Mouse (Mus musculus) neural tube, embryonic 10.5 days (tissue): ENCODE results near the gene Foxj2.

Experiments
- DNase-seq: peaks from one replicate; pipeline ENCODE4 v3.0.0-alpha.2; 2017; ENCODE audit warnings: low spot score; ENCODE audit errors: extremely low spot score

Foxj2 gene

DNA sequence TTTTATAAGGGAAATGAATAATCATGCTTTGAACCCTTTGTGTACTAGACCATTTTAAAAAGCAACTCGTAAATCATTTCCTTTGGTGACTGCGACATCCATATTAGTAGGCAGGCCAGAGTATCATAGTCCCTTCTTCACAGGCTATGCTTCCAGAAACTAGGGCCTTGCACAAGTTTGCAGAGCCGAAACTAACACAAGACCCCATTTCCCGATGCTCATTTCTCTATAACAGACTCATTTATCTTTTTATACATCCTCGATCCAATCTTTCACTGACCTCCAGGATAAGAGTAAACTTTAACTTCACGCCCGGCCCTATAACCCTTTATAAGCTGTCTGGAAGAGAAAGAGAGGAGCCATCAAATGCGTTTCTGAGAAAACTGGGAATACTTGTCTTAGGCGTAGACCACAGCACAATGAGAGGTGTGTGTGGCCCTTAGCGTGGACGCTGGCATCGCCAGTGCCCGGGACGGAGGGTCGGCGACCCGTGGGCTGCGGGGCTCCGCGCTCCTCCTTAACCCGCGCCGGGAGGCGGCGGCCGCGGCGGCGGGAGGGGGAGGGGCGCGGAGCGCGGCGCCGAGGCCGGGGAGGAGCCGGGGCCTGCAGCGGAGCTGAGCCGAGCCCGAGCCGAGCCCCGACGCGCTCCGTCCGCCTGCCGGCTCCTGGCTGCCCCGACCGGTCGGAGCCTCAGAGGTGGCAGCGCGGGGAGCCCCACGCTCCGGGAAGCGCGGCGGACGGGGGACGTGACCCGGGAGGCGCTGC, at the start of gene Foxj2:
Foxj2 (plus strand) TSS at position 609 of the 765 bp plus-strand sequence.
- peak; percentile 75 for DNase-seq

DNA sequence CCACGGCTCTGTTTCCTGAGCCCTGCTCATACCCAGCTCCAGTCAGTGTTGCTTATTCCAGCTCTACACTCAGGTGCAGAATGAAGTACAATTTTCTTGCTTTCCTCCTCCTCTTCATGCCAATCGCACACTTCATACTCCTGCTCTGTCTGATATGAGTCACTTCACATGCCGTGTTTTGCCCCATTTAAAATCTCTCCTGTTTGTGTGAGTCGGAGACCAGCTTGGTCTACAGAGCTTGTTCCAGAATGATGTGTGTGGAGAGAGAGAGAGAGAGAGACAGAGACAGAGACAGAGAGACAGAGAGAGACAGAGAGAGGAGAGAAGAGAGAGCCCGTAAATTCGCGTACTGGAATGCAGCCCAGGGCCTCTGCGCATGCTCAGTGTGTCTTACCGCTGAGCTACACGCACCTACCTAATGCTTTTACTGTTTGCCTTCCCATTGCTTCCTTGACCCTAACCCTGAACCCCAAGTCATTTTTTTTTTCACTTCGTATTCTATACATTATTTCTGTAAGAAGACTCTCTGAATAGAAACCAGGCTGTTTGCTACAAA, 48.9 kb upstream of the Foxj2 start:
- DNase-seq: no peak

DNA sequence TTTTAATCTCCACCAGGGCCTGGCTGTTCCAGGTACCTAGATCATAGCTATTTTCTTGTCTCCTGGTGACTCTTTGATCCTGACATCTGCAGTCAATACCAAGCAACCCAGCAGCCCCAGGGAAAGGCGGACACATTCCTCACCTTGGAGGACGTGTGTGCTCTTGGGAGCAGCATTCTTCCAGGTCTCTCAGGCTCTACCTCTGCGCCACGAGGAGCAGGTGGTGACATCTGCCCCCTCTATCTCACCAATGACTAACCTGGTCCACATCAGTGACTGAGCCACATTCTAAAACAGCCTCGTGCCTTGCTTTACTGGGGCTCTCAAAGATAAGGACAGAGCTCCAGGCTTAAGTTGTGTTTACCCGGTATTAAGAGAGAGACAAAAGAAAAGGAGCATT, 47.0 kb upstream of the Foxj2 start:
- DNase-seq: no peak

DNA sequence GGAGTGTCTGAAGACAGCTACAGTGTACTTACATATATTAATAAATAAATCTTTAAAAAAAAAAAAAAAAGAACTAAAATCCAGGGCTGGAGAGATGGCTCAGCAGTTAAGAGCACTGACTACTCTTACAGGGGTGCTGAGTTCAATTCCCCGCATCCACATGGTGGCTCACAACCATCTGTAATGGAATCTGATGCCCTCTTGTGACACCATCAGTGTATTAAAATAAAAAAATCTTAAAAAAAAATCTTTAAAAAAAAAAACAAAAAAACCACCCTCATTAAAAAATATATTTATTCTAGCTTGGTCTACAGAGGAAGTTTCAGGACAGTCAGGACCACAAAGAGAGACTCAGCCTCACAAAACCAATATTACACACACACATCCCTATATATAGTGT, 45.4 kb upstream of the Foxj2 start:
- DNase-seq: no peak

DNA sequence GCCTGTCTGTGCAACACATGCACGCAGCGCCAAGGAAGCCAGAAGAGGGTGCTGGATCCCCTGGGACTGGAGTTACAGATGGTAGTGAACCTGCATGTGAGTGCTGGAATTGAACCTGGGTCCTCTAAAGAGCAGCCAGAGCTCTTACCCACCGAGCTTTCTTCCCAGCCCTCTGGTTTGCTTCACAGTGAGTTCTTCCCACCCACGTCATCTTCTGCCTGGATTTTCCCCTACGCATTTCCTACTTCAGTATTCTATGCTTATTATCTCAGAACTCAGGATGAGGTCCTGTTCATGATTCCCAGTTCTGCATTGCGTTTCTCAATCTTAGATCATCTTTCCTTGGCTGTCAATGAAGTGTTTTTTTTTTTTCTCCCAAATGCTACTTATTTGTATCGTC, 43.7 kb upstream of the Foxj2 start:
- no peak for DNase-seq

DNA sequence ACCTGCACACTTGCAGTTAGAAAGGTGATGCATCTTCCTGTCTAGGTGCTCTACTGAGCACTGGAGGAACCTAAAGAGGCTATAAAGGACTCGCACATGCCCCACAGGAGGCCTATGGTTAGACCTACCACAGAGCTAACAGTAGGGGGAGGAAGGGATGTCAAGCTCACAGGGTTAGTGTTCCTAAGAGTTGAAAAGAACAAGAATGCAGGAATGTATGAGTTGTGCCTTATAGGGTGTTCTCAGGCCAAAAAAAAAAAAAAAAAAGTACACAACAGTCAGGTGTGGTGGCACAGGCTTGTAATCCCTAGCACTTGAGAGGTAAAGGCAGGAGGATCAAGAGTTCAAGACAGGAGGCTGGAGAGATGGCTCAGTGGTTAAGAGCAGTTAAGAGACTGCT, 39.8 kb upstream of the Foxj2 start:
- DNase-seq: no peak

DNA sequence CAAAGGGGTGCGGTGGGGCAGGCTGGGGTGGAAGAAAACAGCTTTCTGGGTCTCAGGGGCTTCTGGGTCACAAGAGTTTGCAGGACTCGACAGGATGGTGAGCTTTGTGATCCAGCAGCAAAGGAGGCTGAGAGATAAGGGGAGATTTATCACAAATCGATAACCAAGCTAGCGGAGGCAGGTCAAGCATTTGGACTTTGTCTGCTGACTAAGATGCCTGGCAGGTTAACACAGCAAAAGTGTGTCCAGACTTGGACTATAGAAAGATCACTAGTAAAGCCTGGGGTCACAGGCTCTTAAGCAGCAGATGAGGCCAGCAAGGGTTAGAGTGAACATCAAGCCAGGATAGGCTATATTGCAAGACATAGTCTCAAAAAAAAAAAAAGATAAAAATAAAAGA, 38.5 kb upstream of the Foxj2 start:
- no peak for DNase-seq

DNA sequence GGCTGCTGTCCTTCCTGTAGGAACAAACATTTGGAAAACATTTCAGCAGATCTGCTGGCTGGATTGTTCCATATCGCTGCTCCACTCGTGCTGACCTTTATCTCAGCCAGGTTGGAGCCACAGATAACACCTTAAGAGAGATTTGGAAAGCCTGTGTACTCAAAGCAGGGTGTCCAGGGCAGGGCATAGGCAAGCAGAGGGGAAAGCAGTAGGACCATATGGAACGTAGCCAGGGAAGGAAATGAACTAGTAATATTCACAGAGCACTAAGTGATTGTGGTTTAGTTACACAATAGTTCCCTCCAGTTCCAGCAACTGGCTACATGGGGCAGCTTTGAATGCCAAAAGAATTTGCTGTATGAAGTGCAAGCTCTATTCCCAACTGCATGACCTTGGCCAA, 37.5 kb upstream of the Foxj2 start:
- no peak for DNase-seq

DNA sequence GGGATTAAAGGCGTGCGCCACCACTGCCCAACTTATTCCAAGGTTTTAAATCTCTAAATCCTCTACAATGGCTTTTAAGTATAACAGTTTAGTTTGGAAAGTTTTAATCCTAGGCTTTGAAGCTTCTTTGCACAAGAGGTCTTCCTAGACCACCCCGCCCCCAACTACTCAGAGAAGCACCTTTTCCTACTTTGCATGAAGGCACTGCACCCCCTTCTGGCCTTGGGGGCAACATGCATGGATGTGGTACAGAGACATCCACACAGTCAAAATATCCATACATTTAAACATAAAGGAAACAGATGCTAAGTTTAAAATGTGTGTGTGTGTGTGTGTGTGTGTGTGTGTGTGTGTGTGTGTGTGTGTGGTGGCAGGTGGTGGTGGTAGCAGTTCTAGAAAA, 34.8 kb upstream of the Foxj2 start:
- no peak for DNase-seq

DNA sequence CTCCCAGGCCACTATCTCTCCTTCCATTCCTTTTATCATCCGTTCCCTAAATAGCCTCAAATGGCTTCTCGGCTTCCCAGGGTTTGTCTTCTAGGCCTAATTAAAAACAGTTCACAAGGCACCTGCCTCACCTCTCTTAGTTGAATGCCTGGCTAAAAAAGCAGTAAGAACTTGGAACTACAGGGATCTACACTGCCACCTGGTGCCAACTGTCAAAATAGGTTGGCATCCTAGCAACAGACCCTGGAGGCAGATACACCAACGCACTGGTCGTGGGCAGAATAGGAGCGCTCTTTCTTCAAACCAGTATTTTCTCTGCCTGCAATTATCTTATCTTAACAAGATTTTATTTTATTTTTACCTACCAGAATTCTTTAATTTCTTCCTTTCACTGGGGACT, 33.4 kb upstream of the Foxj2 start:
- DNase-seq: peak; percentile 40

DNA sequence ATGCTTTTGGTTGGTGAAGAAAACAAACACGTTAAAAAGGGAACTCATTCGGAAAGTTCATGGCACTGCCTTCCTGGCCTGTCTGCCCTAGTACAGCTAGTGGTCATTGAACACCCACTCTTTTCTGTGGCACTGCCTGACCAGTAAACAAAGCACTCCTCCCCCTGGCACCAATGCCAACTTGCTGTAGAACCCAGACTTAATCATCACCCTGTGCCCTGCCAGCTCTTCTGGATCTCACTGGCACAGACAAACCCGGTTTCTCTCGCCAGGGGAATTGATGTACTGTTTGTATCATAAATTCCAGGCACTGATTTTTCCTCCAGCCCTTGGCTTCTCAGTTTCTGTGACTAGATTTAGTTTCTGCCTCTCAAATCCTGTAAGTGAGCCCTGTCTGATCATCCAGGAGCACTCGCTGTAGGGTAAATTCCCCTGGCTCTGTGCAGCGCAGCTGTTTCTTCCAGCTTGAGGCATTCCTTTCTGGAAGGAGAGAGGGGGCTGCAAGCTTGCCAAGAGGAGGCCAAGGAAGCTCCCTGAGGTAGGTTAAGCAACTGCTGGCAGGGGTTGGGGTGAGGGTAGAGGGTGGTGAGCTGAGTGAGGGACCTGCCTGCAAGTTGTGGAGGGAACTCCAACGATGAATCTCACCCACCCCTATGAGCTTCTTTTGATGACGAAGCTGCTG, 24.3 kb upstream of the Foxj2 start:
- no peak for DNase-seq

DNA sequence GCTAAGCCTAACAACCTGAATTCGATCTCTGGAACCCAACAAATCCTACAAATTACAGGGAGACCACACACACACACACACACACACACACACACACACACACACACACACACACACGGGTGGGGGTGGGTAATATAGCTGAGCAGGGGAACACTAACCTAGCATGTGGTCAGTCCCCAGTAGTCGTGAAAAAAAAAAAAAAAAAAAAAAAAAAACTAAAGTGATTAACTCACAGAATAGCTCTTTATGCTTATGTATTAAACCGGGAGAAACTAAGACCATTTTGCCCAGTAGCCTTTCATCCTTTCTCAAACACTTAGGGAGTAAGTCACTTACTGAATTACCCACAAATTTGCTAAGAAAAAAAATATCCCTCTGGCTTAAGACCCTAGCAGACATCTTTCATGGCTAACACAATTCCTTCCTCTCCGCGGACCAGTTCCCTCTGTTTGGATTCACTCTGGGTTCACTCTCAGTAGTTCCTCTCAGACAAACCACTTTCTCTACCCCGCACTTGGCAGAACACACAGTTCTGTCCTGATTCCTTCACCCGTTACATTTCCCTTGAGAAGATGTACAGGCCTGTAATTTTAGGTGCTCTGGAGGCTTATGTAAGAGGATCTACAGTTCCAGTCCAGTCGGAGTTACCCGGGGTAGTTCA, 18.9 kb upstream of the Foxj2 start:
- no peak for DNase-seq

DNA sequence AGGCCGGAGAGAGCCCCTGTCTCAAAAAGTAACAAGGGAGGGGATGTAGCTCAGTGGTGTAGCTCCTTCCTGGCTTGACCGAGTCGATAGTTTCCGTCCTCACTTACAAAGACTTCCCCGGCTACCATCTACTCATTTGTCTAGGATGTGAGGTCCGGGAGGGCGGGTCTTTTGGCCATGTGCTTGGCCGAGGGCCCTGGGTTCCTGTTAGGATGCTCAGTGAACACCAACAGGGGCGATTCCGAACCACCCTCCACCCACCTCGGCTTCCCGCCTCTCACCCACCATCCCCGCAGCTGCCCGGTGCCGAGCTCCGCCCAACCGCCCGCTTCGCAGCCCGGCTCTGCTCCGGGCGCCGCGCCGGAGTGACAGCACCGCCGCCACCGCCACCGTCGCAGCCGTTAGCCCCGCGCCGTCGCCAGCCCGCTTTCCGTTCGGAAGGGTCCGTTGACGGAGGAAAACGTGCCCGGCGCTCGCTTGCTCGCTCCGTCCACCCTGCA, 18.4 kb upstream of the Foxj2 start, which contains the start of gene Slc2a3:
Slc2a3 (minus strand) TSS at position 340 of the 500 bp plus-strand sequence.
- peak; percentile 74 for DNase-seq

DNA sequence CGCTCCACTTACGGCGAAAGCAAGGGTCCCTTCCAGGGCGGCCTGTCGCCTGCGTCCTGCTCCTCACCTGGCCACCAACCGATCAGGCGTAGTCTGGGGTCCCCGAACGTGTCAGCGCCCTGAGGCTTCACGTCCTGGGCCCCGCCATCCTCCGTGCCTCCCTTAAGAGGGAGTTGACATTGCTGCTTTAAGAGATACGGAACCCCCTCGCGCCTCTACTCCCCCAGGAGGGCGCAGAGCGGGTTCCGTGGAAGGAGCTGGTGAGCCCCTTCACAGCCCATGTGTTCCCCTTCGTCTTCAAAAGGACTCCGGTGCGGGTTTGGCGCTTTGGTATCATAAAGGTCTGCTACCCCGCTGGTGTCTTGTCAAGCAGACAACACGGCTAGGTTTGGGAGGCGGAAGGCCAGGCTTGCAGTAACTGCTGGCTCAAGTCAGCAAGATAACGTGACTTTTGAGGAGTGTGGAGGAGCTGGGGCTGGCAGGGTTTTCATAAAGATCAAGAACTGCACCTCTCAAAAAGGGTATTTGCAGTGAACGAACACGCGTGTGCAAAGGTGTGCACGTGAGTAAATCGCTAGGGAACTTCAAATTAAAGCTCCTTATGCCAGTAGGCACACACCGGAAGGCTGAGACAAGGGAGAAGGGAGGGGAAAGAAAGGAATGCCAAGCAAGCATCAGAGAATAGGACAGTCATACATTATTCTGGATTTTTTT, 17.8 kb upstream of the Foxj2 start:
- peak; percentile 71 for DNase-seq

DNA sequence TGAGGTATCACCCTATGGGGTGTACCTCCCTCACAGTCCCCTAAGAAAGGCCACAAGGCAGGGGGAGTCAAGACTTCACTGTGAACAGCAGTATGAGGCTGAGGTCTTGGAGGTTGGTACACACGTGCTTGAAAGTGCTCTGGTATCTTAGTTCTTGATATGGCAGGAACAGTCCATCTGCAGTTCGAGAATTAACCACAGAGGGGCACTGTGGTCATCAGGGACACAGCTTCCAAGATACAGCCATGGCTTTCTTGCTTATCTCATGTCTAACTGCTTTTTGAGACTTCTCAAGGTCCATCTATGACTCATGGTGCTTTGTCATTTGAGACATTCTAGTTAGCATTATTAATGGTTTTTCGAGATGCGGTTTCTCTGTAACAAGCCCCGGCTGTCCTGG, 15.3 kb upstream of the Foxj2 start:
- DNase-seq: peak; percentile 74

DNA sequence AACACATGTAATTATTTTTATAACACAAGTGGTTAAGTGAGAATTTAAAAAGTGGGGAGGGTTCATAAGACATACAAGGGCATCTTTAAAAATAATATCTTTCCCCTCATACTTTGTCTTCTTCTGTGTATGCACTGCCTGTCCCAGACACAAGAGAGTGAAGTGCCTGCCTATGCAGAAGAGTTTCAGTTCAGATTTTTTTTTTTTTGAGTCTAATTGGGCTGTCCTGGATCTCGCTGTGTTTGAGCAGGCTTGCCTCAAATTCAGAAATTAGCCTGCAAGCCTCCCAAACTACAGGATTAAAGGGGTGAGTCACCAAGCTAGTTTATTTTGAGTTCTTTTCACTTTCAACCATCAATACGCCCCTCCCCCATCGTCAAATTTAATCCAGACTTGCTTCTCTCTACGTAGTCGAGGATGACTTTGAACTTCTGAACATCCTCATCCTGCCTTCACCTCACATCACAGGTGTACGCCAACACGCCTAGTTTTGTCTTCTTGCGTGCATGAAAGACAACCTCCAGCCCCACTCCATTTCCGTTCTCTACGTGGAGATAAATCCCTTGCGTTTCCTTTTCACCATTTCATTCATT, 9.6 kb upstream of the Foxj2 start:
- no peak for DNase-seq

DNA sequence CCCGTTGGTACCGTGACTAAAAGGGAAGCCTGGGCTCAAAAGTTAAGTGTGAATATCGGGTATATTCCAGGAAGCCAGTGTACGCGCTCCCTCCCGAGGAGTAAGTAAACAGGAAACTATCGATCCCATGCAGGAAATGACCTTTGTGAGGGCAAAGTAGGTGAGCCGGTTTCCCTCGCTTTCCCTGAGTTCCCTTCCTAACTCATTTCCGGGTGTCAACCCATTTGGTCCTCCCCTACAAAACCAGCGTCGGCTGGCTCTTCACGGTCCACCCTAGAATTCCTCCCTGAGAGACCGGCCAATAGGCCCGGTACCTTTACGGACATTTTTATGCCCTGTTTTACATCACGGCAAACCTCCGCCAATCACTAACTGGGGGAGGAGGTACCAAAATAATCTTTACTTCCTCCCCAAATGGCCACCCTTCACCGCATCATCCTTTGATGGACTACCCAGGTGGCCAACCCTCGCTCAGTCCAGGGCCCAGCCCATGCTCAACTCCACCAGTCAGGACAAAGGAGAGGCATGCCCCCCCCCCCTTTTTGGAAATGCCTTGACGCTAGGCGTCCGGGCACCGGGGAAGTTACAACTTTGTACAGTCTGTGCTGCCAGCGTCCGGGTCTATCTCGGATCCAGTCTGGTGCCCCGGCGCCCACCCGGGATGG, 9.0 kb upstream of the Foxj2 start:
- DNase-seq: peak; percentile 95

DNA sequence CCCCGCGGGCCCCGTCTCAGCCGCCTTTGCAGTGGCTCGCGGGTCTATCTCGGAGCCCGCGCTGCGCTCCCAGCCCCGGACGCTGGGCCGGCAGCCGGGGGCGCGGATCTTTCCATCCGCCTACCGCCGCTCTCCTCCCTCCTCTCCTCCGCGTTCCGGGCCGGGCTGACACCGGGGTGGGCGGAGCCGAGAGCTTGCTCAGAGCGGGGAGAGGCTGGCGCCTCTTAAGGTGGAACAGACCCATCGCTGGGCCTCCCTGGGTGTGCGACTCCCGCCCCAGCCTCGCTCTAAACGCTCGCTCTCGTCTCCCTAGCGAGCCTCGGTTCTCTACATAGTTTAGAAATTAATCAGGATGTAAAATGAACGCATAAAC, 8.4 kb upstream of the Foxj2 start:
- DNase-seq: peak; percentile 88

DNA sequence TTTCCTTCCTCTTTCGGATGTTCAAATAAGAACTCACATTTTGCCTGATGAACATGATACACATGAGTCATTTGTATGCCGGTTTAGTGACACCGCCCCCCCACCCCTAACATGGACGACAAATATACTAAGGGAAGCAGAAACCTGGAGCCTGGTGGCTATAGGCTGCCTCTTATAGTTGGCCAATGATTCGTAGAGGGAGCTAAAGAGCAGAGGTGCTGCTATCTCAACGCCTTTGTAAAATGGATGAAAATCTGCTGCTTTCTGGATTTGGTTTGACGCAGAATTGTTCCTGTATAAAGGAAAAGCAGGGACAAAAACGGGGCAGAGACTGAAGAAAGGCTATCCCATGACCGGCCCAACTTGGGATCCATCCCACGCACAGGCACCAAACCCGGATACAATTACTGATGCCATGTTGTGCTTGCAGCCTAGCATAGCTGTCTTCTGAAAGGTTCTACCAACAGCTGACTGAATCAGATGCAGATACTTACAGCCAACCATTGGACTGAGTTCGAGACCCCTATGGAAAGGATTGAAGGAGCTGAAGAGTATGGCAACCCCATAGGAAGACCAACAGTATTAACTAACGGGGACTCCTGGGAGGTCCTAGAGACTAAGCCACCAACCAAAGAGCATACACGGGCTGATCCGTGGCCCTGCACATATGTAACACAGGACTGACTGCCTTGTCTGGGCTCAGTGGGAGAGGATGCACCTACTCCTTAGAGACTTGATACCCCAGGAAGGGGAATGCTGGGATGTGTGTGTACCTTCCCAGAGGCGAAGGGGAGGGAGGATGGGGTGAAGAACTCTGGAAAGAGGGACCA, 7.7 kb upstream of the Foxj2 start:
- peak; percentile 53 for DNase-seq

DNA sequence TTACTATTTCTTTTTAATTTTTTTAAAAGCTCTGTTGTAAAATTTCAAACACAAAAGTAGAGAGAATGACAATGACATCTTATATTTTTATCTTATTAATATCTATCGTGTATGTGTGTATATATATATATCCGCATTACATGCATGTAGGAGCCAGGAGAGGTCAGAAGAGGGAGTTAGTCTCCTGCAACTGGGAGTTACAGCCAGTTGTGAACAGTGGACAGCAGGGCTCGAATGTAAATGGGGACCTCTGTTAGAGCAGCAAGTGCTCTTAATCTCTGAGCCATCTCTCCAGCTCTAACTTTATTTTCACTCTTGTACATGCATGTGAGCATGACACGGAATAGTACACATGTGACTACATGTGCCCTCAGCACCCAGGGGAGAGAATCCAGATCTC, 7.0 kb upstream of the Foxj2 start:
- DNase-seq: no peak
